Mouse (Mus musculus) testis, adult 2 months (tissue): ENCODE data around the gene Ptprn.

Source experiments
- CTCF ChIP-seq: fragments of 200-500 bp; IDR thresholded peaks from 2 replicates; pipeline ENCODE4 v1.5.1; 2012; ENCODE audit warnings: low read depth, mild to moderate bottlenecking, inconsistent platforms, low read length, moderate library complexity; ENCODE audit not compliant: control insufficient read depth, insufficient read depth, insufficient replicate concordance
- POLR2A ChIP-seq: fragments of 200-500 bp; IDR thresholded peaks from 2 replicates; pipeline ENCODE4 v1.6.1; 2012; ENCODE audit warnings: low read depth, mild to moderate bottlenecking, inconsistent platforms, low read length, moderate library complexity; ENCODE audit not compliant: control insufficient read depth

- no peak for TF ChIP-seq POLR2A
- no peak for TF ChIP-seq CTCF
Measured at GRCm38 (mm10) chr1:75248041-75248772, 16.1 kb downstream of the Ptprn start.
